Mouse (Mus musculus) liver, embryonic 16.5 days (tissue): ENCODE results near the gene Gstm4. TPM values are rescaled to one million over a fixed set of nuclear protein-coding genes. Genes with fewer than 3 reads are reported as not detected.
"Not testable (repeated sequence)": the region's sequence is repeated elsewhere in the genome, so short reads cannot be mapped to it uniquely, and the experiment has no call there.

Experiments
- ATAC-seq: fragments of 200-750 bp; cut with Nextera tagmentation; 2 replicates; pipeline ENCODE4 v1.8.0; 2017; ENCODE audit warnings: low read depth, mild to moderate bottlenecking, moderate number of reproducible peaks, moderate library complexity
- H3K27ac ChIP-seq: fragments of 300-500 bp; sonication (generic); 2 replicates; pipeline ENCODE4 v1.5.1; 2014; ENCODE audit warnings: mild to moderate bottlenecking, low read length
- H3K27me3 ChIP-seq: fragments of 300-500 bp; sonication (generic); 2 replicates; pipeline ENCODE4 v1.6.1; 2014; ENCODE audit warnings: low read depth, low read length, mixed read lengths; ENCODE audit not compliant: control insufficient read depth, insufficient read depth
- H3K36me3 ChIP-seq: fragments of 300-500 bp; sonication (generic); 2 replicates; pipeline ENCODE4 v1.6.1; 2014; ENCODE audit warnings: mild to moderate bottlenecking; ENCODE audit not compliant: control insufficient read depth, insufficient read depth
- H3K4me1 ChIP-seq: fragments of 300-500 bp; sonication (generic); 2 replicates; pipeline ENCODE4 v1.6.1; 2014; ENCODE audit warnings: low read depth, low read length, mixed read lengths; ENCODE audit not compliant: control insufficient read depth
- H3K4me2 ChIP-seq: fragments of 300-500 bp; sonication (generic); 2 replicates; pipeline ENCODE4 v1.6.1; 2014; ENCODE audit warnings: low read depth, low read length, mixed read lengths
- H3K4me3 ChIP-seq: fragments of 300-500 bp; sonication (generic); 2 replicates; pipeline ENCODE4 v1.5.1; 2014; ENCODE audit warnings: low read depth, mild to moderate bottlenecking, low read length
- H3K9ac ChIP-seq: fragments of 300-500 bp; sonication (generic); 2 replicates; pipeline ENCODE4 v1.6.1; 2014; ENCODE audit warnings: low read depth, low read length
- H3K9me3 ChIP-seq: fragments of 300-500 bp; sonication (generic); replicated peaks from 2 replicates; pipeline ENCODE4 v1.6.1; 2016; ENCODE audit warnings: low read length; ENCODE audit not compliant: control insufficient read depth
- WGBS: fragments of 180-500 bp; shearing (Covaris S2); extraction: QIAGEN DNeasy Blood & Tissue Kit; methylation state at CpG from one replicate; pipeline ENCODE4 v1.1.7; 2014; ENCODE audit not compliant: insufficient replicate concordance; 5-methylcytosine and 5-hydroxymethylcytosine counted together
- polyA plus RNA-seq: library from polyadenylated mRNA; unstranded; fragments of >200 nt; fragmentation: Nextera tagmentation; extraction: Ambion mirVana; gene quantifications from 2 replicates; pipeline ENCODE4 v1.2.1, GENCODE M21; 2015

The Gstm4 gene
- polyA plus RNA-seq, 1 experiment from 2014 or later, result 17.0 TPM

- 33% methylated on average over 5 of the region's 5 CpGs for WGBS
- Histone ChIP-seq H3K27me3 (no peaks in the 10 kb centered on the region), H3K4me2 (no peak overlapping the region), H3K9me3 (no peaks in the 10 kb centered on the region), H3K36me3 (no peaks in the 10 kb centered on the region), H3K4me1 (peaks cover 10% of the 10 kb centered on the region), H3K27ac (peak overlapping the region; percentile 42; the same call in 1 of the 2 replicates), H3K9ac (no peak overlapping the region), H3K4me3 (no peak overlapping the region)
- no peak for ATAC-seq
These were observed 18.6 kb downstream of the Gstm4 start for GRCm38 (mm10) chr3:108026049-108026448.

- peak overlapping the region; percentile 21; the same call in 1 of the 2 replicates for H3K27ac ChIP-seq
- no peak overlapping the region for H3K4me2 ChIP-seq
These were observed 19.4 kb downstream of the Gstm4 start for GRCm38 (mm10) chr3:108025318-108025717.

GRCm38 (mm10) chr3:108022650-108023049, 22.0 kb downstream of the Gstm4 start:
- 48% methylated on average over 6 of the region's 6 CpGs for WGBS
- ATAC-seq, result no peak
- H3K4me1 ChIP-seq, result peaks cover 15% of the 10 kb centered on the region
- H3K27me3 ChIP-seq, result no peaks in the 10 kb centered on the region
- no peaks in the 10 kb centered on the region for H3K36me3 ChIP-seq
- H3K4me2 ChIP-seq, result no peak overlapping the region
- H3K4me3 ChIP-seq, result no peak overlapping the region
- no peaks in the 10 kb centered on the region for H3K9me3 ChIP-seq
- no peak overlapping the region for H3K9ac ChIP-seq
- H3K27ac ChIP-seq, result peak overlapping the region; percentile 9

More at GRCm38 (mm10) chr3:108025318-108025717, 19.4 kb downstream of the Gstm4 start:
- 51% methylated on average over 4 of the region's 4 CpGs for WGBS
- Histone ChIP-seq H3K9ac (no peak overlapping the region), H3K36me3 (no peaks in the 10 kb centered on the region), H3K27me3 (no peaks in the 10 kb centered on the region), H3K4me3 (no peak overlapping the region), H3K4me1 (peaks cover 10% of the 10 kb centered on the region), H3K9me3 (no peaks in the 10 kb centered on the region)
- peak; percentile 79 for ATAC-seq

- H3K9me3 ChIP-seq, H3K36me3 ChIP-seq, H3K9ac ChIP-seq, H3K27me3 ChIP-seq, ATAC-seq, H3K4me3 ChIP-seq, H3K4me2 ChIP-seq, H3K27ac ChIP-seq: not testable (repeated sequence)
- WGBS, result 55% methylated on average over 11 of the region's 11 CpGs
- H3K4me1 ChIP-seq, result peaks cover 12% of the 10 kb centered on the region
These were observed 24.2 kb downstream of the Gstm4 start for GRCm38 (mm10) chr3:108020351-108021022.

GRCm38 (mm10) chr3:108019226-108019625, 25.5 kb downstream of the Gstm4 start:
- 45% methylated on average over 3 of the region's 3 CpGs for WGBS
- not testable (repeated sequence) for H3K27ac ChIP-seq, ATAC-seq

GRCm38 (mm10) chr3:108018190-108018820, 26.4 kb downstream of the Gstm4 start:
- ATAC-seq, result no peak
- Histone ChIP-seq H3K9ac (peak overlapping the region; percentile 36; the same call in 1 of the 2 replicates), H3K27ac (peak overlapping the region; percentile 77), H3K36me3 (no peaks in the 10 kb centered on the region), H3K4me2 (peak overlapping the region; percentile 61), H3K4me1 (peaks cover 15% of the 10 kb centered on the region), H3K27me3 (no peaks in the 10 kb centered on the region), H3K4me3 (peak overlapping the region; percentile 48), H3K9me3 (no peaks in the 10 kb centered on the region)
- WGBS, result 12% methylated on average over 14 of the region's 14 CpGs

More at GRCm38 (mm10) chr3:108019226-108019625, 25.5 kb downstream of the Gstm4 start:
- not testable (repeated sequence) for H3K9me3 ChIP-seq, H3K4me3 ChIP-seq, H3K36me3 ChIP-seq, H3K9ac ChIP-seq, H3K27me3 ChIP-seq, H3K4me2 ChIP-seq
- H3K4me1 ChIP-seq, result peaks cover 12% of the 10 kb centered on the region

- peak within 1 kb of the TSS; percentile 48 for H3K4me3 ChIP-seq
- H3K36me3 ChIP-seq, result no peaks in the 10 kb centered on the region
- peak within 1 kb of the TSS; percentile 61 for H3K4me2 ChIP-seq
- peak within 1 kb of the TSS; percentile 36 for H3K9ac ChIP-seq
- no peaks in the 10 kb centered on the region for H3K27me3 ChIP-seq
- H3K4me1 ChIP-seq, result peaks cover 15% of the 10 kb centered on the region
- peak; percentile 93 for ATAC-seq
- H3K27ac ChIP-seq, result peak within 1 kb of the TSS; percentile 77
- no peaks in the 10 kb centered on the region for H3K9me3 ChIP-seq
- WGBS, result under 1% methylated on average over 31 of the region's 31 CpGs
These were observed 27.1 kb downstream of the Gstm4 start, which contains the start of gene Gstm1 for GRCm38 (mm10) chr3:108017473-108018189. Gene Gstm1 (minus strand): TSS chr3:108017973.

GRCm38 (mm10) chr3:108016468-108016867, 28.2 kb downstream of the Gstm4 start:
- H3K27ac ChIP-seq, result not testable (repeated sequence)
- H3K9ac ChIP-seq, result peak overlapping the region; percentile 33; the same call in 1 of the 2 replicates

More at GRCm38 (mm10) chr3:108016468-108016867, 28.2 kb downstream of the Gstm4 start:
- not testable (repeated sequence) for H3K9me3 ChIP-seq, H3K4me1 ChIP-seq, H3K27me3 ChIP-seq, ATAC-seq, H3K36me3 ChIP-seq
- WGBS, result 64% methylated on average over 5 of the region's 5 CpGs
- H3K4me2 ChIP-seq, result peak overlapping the region; percentile 61
- peak overlapping the region; percentile 48 for H3K4me3 ChIP-seq
